Mouse (Mus musculus): ENCODE results near the gene Mast1. TPM values are rescaled to one million over a fixed set of nuclear protein-coding genes. Genes with fewer than 3 reads are reported as not detected.

Gene Mast1
- polyA plus RNA-seq, 1 experiment from 2014 or later = 0.09 TPM

DNA sequence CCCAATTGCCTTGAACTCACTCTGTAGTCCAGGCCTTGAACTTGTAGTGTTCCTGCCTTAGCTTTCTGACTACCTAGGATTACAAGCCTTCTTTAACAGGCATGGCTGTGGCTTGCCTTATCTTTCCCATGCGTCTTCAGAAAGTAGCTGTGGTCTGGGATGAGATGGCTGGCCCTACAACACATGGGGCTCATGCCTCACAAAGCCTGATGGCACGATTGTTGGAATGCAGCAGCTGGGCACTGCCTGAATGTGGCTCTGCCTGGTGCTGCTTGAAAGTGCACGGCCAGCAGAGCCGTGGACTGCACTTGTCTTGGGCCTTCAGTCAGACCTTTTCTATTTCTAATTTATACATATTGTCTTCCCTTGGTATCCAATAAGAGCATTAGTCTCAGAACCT is 52.4 kb downstream of the Mast1 start:
- Histone ChIP-seq H3K27me3 (ENCODE audit: low read depth, poor library complexity, severe bottlenecking) (no peaks in the 10 kb centered on the region), H3K4me1 (no peaks in the 10 kb centered on the region), H3K36me3 (peaks cover 59% of the 10 kb centered on the region), H3K27ac (no peak overlapping the region), H3K4me3 (no peak overlapping the region), H3K9me3 (replicated peaks) (no peaks in the 10 kb centered on the region)
- DNase-seq (ENCODE audit: low spot score) = no peak
- whole genome bisulfite sequencing = 88% methylated on average over 4 of the region's 4 CpGs

DNA sequence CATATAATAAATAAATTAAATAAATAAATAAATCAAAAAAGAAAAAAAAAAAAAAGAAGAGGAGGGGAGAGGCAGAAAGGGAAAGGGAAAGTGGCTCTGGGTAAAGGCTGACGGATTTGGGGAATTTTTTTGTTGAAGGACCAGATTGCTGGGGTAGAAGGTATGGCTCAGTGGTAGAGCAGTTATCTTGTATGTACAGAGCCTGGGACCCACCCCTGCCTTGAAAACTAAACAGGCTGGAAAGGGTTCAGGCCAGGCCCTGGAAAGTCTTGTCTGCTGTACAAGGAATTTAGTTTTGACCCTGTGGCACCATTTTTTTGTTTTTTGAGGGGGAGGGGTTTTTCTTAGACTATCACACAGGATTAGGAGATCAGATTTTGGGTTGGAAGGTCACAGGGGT is 58.2 kb downstream of the Mast1 start:
- H3K36me3 ChIP-seq = peaks cover 7% of the 10 kb centered on the region
- no peak overlapping the region for H3K4me3 ChIP-seq
- DNase-seq (ENCODE audit: low spot score) = no peak
- H3K4me1 ChIP-seq = no peaks in the 10 kb centered on the region
- WGBS = 92% methylated on average over 1 of the region's 1 CpGs
- H3K27me3 ChIP-seq (ENCODE audit: low read depth, poor library complexity, severe bottlenecking) = no peaks in the 10 kb centered on the region
- no peaks in the 10 kb centered on the region for H3K9me3 ChIP-seq (replicated peaks)
- no peak overlapping the region for H3K27ac ChIP-seq

DNA sequence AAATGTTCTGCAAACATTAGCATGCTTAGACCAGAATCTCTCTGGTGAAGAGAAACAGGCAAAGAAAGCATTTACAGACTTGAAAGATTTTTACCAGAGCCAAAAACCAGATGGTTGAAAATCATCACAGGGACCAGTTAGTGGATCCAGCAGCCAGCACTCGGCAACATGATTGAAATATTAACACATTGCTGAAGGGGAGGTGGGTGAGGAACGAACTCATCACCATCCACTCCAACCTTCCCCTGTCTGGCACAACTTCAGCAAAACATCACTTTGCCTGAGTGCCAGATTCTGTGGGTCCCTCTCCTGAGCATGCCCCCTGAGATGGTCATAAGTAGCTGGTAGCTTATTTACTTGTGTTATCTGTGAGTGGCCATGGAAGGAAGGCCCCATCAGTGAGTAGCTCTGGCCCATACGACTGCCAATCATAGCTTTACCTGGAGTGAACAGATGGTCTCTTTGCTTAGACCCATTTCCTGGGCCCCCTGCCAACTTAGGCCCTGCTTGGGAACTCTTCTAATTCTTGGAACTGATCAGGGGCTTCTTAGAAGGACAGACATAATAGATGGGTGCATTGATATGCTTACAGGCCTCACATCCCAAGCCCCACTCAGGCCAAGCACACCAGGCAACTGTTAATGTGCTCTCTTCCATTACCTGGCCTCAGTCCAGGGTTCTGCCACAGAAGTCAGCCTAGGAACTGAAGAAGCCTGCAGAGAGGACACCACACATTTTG is 59.7 kb downstream of the Mast1 start:
- no peaks in the 10 kb centered on the region; the same call in 1 of the 2 replicates for H3K36me3 ChIP-seq
- WGBS = 86% methylated on average over 3 of the region's 3 CpGs

DNA sequence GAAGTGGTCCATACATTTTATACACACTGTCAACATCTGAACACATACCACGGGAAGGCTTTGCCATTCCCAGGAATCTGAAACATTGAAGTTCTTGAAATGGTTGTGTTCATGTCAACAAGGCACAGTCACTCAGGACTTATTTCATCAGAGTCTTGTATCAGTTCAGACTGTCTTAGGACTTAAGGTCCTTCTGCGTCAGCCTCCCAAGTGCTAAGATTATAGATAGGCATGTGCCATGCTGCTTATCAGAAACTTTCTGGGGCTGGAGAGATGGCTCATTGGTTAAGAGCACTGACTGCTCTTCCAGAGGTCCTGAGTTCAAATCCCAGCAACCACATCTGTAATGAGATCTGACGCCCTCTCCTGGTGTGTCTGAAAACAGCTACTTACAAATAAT is 62.8 kb downstream of the Mast1 start:
- Histone ChIP-seq H3K36me3 (peaks cover 6% of the 10 kb centered on the region), H3K4me1 (peaks cover 16% of the 10 kb centered on the region), H3K27me3 (ENCODE audit: low read depth, poor library complexity, severe bottlenecking) (peaks cover 12% of the 10 kb centered on the region), H3K4me3 (no peak overlapping the region), H3K27ac (no peak overlapping the region), H3K9me3 (replicated peaks) (no peaks in the 10 kb centered on the region)
- no peak for DNase-seq (ENCODE audit: low spot score)
- 92% methylated on average over 3 of the region's 3 CpGs for WGBS

More for the DNA sequence above, 59.7 kb downstream of the Mast1 start:
- Histone ChIP-seq H3K4me1 (peaks cover 6% of the 10 kb centered on the region), H3K27ac (no peak overlapping the region), H3K4me3 (no peak overlapping the region), H3K9me3 (replicated peaks) (no peaks in the 10 kb centered on the region), H3K27me3 (ENCODE audit: low read depth, poor library complexity, severe bottlenecking) (peaks cover 7% of the 10 kb centered on the region)
- no peak for DNase-seq (ENCODE audit: low spot score)

DNA sequence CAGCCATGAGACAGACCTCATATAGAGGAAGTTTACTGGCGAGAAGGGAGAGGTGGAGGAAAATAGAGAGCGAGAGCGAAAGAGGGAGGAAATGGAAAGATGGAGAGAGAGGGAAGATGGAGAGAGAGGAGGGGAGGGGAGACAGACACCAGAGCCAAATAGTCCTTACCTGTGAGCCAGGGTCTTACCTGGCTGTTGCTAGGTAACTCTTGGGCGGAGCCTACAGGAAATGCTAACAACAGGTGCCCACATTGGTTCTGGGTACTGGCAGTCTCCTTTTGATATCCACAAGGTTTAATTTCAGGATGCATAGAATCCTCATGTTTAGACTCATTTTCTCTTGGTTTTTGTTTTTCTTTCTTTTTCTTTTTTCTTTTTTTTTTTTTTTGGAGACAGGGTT is 64.1 kb downstream of the Mast1 start:
- peaks cover 16% of the 10 kb centered on the region for H3K4me1 ChIP-seq
- no peak for DNase-seq (ENCODE audit: low spot score)
- H3K27me3 ChIP-seq (ENCODE audit: low read depth, poor library complexity, severe bottlenecking) = peaks cover 12% of the 10 kb centered on the region
- H3K36me3 ChIP-seq = peaks cover 19% of the 10 kb centered on the region
- H3K4me3 ChIP-seq = peak overlapping the region; percentile 59
- no peak overlapping the region for H3K27ac ChIP-seq
- H3K9me3 ChIP-seq (replicated peaks) = no peaks in the 10 kb centered on the region
- 53% methylated on average over 4 of the region's 4 CpGs for WGBS

DNA sequence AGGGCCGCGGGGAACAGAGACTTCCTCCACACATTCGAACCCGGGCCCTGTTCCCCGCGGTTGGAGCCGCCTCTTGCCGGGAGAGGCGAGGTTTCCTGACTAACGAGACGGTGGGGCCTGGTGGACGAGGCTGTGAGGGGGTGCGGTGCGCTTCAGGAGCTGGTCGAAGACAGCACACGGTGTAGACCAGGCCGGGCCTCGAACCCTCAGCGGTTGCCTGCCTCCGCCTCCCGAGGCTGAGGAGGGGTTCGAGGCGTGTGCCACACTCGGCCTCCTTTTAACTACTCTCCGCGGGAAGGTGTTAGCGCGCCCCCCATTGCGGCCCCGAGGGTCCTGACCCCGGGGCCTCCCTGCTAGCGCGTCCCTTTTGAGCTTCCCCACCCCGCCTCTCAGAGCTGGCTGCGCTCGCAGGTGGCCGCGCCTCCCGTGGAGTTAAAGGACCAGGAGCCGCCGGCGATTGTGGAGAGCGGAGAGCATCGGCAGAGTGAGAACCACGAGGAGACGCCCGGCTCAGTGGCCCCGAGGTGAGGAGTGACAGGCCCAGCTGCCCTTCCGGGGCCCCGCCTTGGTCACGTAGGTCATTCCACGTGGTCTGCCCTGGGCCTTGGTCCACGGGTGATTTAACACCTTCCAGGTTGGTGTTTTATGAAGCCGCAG is 64.7 kb downstream of the Mast1 start:
- Histone ChIP-seq H3K4me3 (peak overlapping the region; percentile 59), H3K9me3 (replicated peaks) (no peaks in the 10 kb centered on the region), H3K4me1 (peaks cover 16% of the 10 kb centered on the region), H3K36me3 (peaks cover 25% of the 10 kb centered on the region), H3K27me3 (ENCODE audit: low read depth, poor library complexity, severe bottlenecking) (peaks cover 12% of the 10 kb centered on the region), H3K27ac (peak overlapping the region; percentile 84)
- 2% methylated on average over 54 of the region's 54 CpGs for WGBS
- DNase-seq (ENCODE audit: low spot score) = peak; percentile 67

DNA sequence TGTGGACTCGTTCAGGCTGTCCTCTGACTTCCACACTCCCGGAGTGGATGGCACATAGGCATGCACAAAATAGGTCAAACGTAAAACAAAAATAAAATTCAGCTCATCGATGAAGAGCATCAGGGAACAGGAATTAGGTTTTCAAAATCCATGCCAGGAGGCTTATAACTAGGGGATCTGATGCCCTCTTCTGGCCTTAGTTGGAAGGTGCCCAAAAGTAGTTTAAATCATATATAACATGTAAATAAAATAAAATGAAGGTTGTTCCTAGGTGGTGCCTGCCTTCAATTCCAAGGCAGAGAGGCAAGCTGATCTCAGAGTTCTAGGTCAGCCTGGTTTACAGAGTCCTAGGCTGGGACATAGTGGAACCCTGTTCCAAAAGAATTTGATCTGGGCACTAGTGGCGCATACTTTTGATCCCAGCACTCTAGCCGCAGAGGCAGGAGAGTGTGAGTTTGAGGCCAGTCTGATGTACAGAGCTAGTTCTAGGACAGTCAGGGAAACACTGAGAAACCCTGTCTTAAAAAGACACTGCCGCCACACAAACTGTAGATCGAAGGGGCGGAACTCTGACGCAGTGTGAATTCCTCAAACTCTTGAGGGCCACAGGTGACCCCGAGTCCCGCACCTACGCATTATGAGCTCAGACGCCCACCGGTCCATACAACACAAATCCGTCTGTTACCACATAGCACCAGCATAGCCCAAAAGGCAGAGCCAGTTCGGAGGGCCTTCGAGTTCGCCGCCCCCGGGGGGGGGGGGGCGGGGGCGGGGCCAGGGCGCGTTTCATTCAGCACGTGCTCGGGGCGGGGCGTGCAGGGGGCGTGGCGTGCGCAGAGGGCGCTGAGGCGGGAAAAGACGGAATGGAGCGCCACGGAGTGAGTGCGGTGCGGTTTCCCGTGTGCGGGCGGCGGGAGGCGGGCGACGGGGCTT is 65.5 kb downstream of the Mast1 start, which contains the start of gene Syce2:
Gene Syce2, plus strand, starts transcription at position 736 of the 933 bp plus-strand sequence.
- H3K27me3 ChIP-seq (ENCODE audit: low read depth, poor library complexity, severe bottlenecking) = peaks cover 12% of the 10 kb centered on the region
- H3K4me1 ChIP-seq = peaks cover 16% of the 10 kb centered on the region
- H3K27ac ChIP-seq = peak within 1 kb of the TSS; percentile 84
- no peaks in the 10 kb centered on the region for H3K9me3 ChIP-seq (replicated peaks)
- peaks cover 33% of the 10 kb centered on the region for H3K36me3 ChIP-seq
- peak within 1 kb of the TSS; percentile 59 for H3K4me3 ChIP-seq
- 14% methylated on average over 44 of the region's 46 CpGs for WGBS
- DNase-seq (ENCODE audit: low spot score) = peak; percentile 86

Small RNAs within 50 kb of the gene (microRNA-seq; reads per million reads assigned to microRNA genes)
- gene Gm24197 = not detected
- gene Mir7069 = 4.1 reads per million, percentile 6 among the genes with 10 or more reads in this experiment

Other genes with a start within 250 kb of the Mast1 start
- gene Nacc1, start 249.5 kb downstream of the Mast1 start, polyA plus RNA-seq (2016; fragmentation: Nextera tagmentation; extraction: Ambion mirVana) = 31.7 and 32.0 TPM in 2 replicates
- 4.6 and 4.7 TPM in 2 replicates for gene Lyl1, start 235.9 kb downstream of the Mast1 start, polyA plus RNA-seq (2016; fragmentation: Nextera tagmentation; extraction: Ambion mirVana)
- gene G430095P16Rik, start 214.4 kb downstream of the Mast1 start, polyA plus RNA-seq (2016; fragmentation: Nextera tagmentation; extraction: Ambion mirVana) = 3.7 and 8.1 TPM in 2 replicates
- 0.24 and 2.1 TPM in 2 replicates for gene Nfix, start 137.0 kb downstream of the Mast1 start, polyA plus RNA-seq (2016; fragmentation: Nextera tagmentation; extraction: Ambion mirVana)
- gene Dand5, start 114.5 kb downstream of the Mast1 start, polyA plus RNA-seq (2016; fragmentation: Nextera tagmentation; extraction: Ambion mirVana) = 1.9 and 2.7 TPM in 2 replicates
- 51.7 and 54.4 TPM in 2 replicates for gene Gadd45gip1, start 105.8 kb downstream of the Mast1 start, polyA plus RNA-seq (2016; fragmentation: Nextera tagmentation; extraction: Ambion mirVana)
- 119 and 122 TPM in 2 replicates for gene Rad23a, start 96.7 kb downstream of the Mast1 start, polyA plus RNA-seq (2016; fragmentation: Nextera tagmentation; extraction: Ambion mirVana)
- 820 and 843 TPM in 2 replicates for gene Calr, start 90.4 kb downstream of the Mast1 start, polyA plus RNA-seq (2016; fragmentation: Nextera tagmentation; extraction: Ambion mirVana)
- gene Farsa, start 80.4 kb downstream of the Mast1 start, polyA plus RNA-seq (2016; fragmentation: Nextera tagmentation; extraction: Ambion mirVana) = 149 and 156 TPM in 2 replicates
- gene Syce2, start 65.2 kb downstream of the Mast1 start, polyA plus RNA-seq (2016; fragmentation: Nextera tagmentation; extraction: Ambion mirVana) = 92.8 and 99.5 TPM in 2 replicates
- 44.5 and 54.2 TPM in 2 replicates for gene Gcdh, start 43.4 kb downstream of the Mast1 start, polyA plus RNA-seq (2016; fragmentation: Nextera tagmentation; extraction: Ambion mirVana)
- 14.0 and 18.7 TPM in 2 replicates for gene Klf1, start 35.4 kb downstream of the Mast1 start, polyA plus RNA-seq (2016; fragmentation: Nextera tagmentation; extraction: Ambion mirVana)
- 6.4 and 8.2 TPM in 2 replicates for gene Dnase2a, start 28.8 kb downstream of the Mast1 start, polyA plus RNA-seq (2016; fragmentation: Nextera tagmentation; extraction: Ambion mirVana)
- 0.44 and 0.58 TPM in 2 replicates for gene Rtbdn, start 9.6 kb upstream of the Mast1 start, polyA plus RNA-seq (2016; fragmentation: Nextera tagmentation; extraction: Ambion mirVana)
- gene Gm49661, start 32.1 kb upstream of the Mast1 start, polyA plus RNA-seq (2016; fragmentation: Nextera tagmentation; extraction: Ambion mirVana) = not detected in 2 replicates
- 1,175 and 1,260 TPM in 2 replicates for gene Prdx2, start 32.2 kb upstream of the Mast1 start, polyA plus RNA-seq (2016; fragmentation: Nextera tagmentation; extraction: Ambion mirVana)
- 156 and 168 TPM in 2 replicates for gene Rnaseh2a, start 32.4 kb upstream of the Mast1 start, polyA plus RNA-seq (2016; fragmentation: Nextera tagmentation; extraction: Ambion mirVana)
- gene Junb, start 41.4 kb upstream of the Mast1 start, polyA plus RNA-seq (2016; fragmentation: Nextera tagmentation; extraction: Ambion mirVana) = 9.9 and 14.4 TPM in 2 replicates
- gene Hook2, start 53.2 kb upstream of the Mast1 start, polyA plus RNA-seq (2016; fragmentation: Nextera tagmentation; extraction: Ambion mirVana) = 16.0 and 19.1 TPM in 2 replicates
- gene Best2, start 77.2 kb upstream of the Mast1 start, polyA plus RNA-seq (2016; fragmentation: Nextera tagmentation; extraction: Ambion mirVana) = not detected in 2 replicates
- 161 and 163 TPM in 2 replicates for gene Asna1, start 87.9 kb upstream of the Mast1 start, polyA plus RNA-seq (2016; fragmentation: Nextera tagmentation; extraction: Ambion mirVana)
- gene Trir, start 89.5 kb upstream of the Mast1 start, polyA plus RNA-seq (2016; fragmentation: Nextera tagmentation; extraction: Ambion mirVana) = 138 and 157 TPM in 2 replicates
- gene Tnpo2, start 99.6 kb upstream of the Mast1 start, polyA plus RNA-seq (2016; fragmentation: Nextera tagmentation; extraction: Ambion mirVana) = 28.1 and 28.4 TPM in 2 replicates
- 19.9 and 23.1 TPM in 2 replicates for gene Fbxw9, start 122.7 kb upstream of the Mast1 start, polyA plus RNA-seq (2016; fragmentation: Nextera tagmentation; extraction: Ambion mirVana)
- 0.79 TPM in 1 of 2 replicates, not detected in the other for gene Gm5741, start 130.6 kb upstream of the Mast1 start, polyA plus RNA-seq (2016; fragmentation: Nextera tagmentation; extraction: Ambion mirVana)
- 70.2 and 79.0 TPM in 2 replicates for gene Dhps, start 134.4 kb upstream of the Mast1 start, polyA plus RNA-seq (2016; fragmentation: Nextera tagmentation; extraction: Ambion mirVana)
- 109 and 116 TPM in 2 replicates for gene Wdr83os, start 143.4 kb upstream of the Mast1 start, polyA plus RNA-seq (2016; fragmentation: Nextera tagmentation; extraction: Ambion mirVana)
- 62.5 and 66.4 TPM in 2 replicates for gene Wdr83, start 143.9 kb upstream of the Mast1 start, polyA plus RNA-seq (2016; fragmentation: Nextera tagmentation; extraction: Ambion mirVana)
- gene Man2b1, start 145.9 kb upstream of the Mast1 start, polyA plus RNA-seq (2016; fragmentation: Nextera tagmentation; extraction: Ambion mirVana) = 22.4 and 25.2 TPM in 2 replicates
- 1.1 and 1.9 TPM in 2 replicates for gene Zfp791, start 185.7 kb upstream of the Mast1 start, polyA plus RNA-seq (2016; fragmentation: Nextera tagmentation; extraction: Ambion mirVana)
- not detected in 2 replicates for gene Cks1brt, start 214.6 kb upstream of the Mast1 start, polyA plus RNA-seq (2016; fragmentation: Nextera tagmentation; extraction: Ambion mirVana)